Mouse (Mus musculus): Measurements from ENCODE around the gene Igsf10. TPM values are rescaled to one million over a fixed set of nuclear protein-coding genes. Genes with fewer than 3 reads are reported as not detected.
"Not testable (repeated sequence)": the region's sequence is repeated elsewhere in the genome, so short reads cannot be mapped to it uniquely, and the experiment has no call there.

Igsf10 gene
- total RNA-seq (2021) = 1 to 10 TPM; 4.9 to 5.6 TPM
- long read RNA-seq, partial matches to known transcripts = 0 of 2 reads
- long read RNA-seq, other reads (novel, unspliced or antisense) = 2 of 2 reads

DNA sequence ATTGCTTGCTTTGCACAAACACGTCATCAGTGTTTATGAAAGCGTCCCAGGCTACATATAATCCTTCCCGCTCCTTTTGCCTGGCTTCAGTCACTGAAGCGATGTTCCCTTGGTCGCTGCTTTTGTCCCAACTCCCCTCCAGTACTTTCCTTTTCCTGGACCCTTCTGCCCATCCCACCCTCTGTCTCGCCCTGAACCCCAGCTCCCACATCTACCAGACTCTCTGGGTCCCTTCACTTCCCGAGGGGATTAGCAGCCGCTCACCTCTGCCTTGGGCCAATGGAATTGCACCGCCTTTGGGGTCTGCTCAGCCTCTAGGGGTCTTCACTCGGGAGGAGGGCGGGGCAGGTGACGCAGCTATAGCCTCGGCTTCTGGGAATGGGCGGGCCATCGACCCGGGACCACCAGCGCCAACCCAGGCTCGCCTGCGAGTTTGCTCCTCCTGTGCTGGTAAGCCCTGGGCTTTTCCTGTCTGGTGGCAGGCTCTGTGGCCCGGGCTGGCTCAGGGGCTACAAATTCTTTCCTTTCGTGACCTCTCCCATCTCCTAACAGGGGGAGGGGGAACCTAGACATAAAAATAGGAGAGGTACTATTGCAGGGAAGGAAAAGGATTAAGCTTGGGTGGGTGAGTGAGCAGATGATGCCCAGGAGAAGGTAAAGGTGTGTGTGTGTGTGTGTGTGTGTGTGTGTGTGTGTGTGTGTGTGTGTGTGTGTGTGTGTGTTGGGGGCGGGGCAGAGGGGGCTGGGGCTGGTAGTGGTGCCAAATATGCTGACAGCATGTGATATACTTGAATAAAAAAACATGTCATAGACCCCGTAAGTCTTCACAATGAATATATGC, at the start of gene Igsf10:
TSS of gene Igsf10 (minus strand) at position 330 of the 841 bp plus-strand sequence.
- peak; percentile 59 to 68 for DNase-seq (ENCODE audit: low spot score in 2 of 2)

DNA sequence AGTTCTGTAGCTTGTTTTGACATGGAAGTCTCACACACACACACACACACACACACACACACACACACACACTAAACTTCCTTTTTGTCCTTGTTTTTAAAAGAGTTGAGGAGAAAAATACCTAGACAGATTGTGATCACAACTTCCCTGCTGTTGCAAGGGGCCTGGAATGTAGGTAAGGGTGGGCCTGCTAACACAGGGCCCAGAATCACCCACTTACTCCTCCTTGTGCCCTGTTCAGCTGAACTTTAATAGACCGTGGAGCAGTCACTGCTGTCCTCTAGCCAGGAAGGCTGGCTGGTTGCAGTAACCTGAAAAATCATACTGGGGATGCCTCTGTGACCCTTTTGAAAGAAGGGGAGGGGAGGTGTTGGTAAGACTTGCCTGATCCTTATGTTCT, 41.4 kb upstream of the Igsf10 start:
- DNase-seq (ENCODE audit: low spot score in 2 of 2) = no peak

- DNase-seq (ENCODE audit: low spot score in 2 of 2) = no peak
Measured at GRCm38 (mm10) chr3:59385000-59385399, 40.8 kb upstream of the Igsf10 start.

DNA sequence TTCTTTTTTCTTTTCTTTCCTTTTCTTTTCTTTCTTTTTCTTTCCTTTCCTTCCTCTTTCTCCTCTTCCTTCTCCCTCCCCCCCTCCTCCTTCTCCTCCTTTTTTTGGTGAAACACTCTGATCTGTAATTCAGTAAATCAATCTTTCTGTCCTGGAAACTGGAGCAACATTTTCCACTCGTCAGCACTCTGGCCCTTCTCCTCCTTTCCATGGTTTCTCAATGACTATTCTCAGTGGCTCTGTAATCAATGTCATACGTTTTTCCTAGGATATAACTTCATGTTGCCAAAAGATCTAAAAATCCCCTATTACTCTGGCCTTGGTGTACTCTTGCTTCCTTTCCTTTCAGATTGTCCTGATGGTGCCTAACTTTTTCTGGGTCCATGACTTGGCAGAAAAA, 40.1 kb upstream of the Igsf10 start:
- no peak for DNase-seq (ENCODE audit: low spot score in 2 of 2)

DNA sequence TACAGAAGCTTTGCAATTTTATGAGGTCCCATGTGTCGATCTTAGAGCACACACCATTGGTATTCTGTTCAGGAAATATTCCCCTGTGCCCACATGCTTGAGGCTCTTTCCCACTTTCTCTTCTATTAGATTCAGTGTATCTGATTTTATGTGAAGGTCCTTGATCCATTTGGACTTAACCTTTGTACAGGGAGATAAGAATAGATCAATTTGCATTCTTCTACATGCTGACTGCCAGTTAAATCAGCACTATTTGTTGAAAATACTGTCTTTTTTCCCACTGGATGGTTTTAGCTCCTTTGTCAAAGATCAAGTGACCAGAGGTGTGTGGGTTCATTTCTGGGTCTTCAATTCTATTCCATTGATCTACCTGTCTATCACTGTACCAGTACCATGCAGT, 34.6 kb upstream of the Igsf10 start:
- DNase-seq (ENCODE audit: low spot score in 2 of 2) = not testable (repeated sequence)

- DNase-seq (ENCODE audit: low spot score in 2 of 2) = no peak
Measured at GRCm38 (mm10) chr3:59361895-59362294, 17.7 kb upstream of the Igsf10 start.

DNA sequence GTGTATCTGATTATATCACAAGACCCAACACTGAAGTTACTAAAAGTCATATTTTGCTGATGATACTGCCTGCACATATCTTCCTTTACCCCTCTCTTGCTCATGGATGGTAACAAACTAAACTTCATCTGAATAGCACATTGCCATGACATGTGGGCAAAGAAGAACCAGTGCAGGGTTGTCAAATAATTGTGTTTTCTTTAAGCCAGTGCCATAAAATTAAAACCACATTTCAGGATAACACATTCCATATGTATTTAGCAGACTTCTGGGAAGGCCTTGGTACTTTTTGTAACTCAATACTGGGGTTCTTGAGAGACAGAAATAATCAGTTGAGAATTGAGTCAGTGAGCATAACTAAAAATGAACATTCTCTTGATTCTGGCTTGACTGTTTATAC, 15.9 kb upstream of the Igsf10 start:
- DNase-seq (ENCODE audit: low spot score in 2 of 2) = no peak

GRCm38 (mm10) chr3:59354156-59354555, 10.0 kb upstream of the Igsf10 start:
- DNase-seq (ENCODE audit: low spot score in 2 of 2) = no peak

DNA sequence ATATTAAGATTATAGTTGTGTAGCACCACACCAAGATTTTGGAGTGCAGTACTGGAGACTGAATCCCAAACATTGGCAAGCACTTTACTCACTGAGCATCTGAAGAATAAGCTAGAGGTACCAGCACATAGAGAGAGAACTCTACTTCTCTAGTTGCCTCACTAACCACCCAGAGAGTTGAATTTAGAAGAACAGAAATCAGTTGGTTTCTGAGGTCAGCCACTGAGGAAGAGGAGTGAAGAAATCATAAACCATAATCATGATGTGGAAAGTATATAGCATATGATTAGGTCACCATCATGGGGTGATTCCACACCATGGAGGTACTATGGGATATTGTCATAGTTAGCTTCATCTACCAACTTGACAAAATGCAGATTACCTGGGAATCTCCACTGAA, 7.6 kb upstream of the Igsf10 start:
- DNase-seq (ENCODE audit: low spot score in 2 of 2) = no peak

GRCm38 (mm10) chr3:59343026-59343425, 1.2 kb downstream of the Igsf10 start:
- no peak for DNase-seq (ENCODE audit: low spot score in 2 of 2)

GRCm38 (mm10) chr3:59341647-59342427, 2.4 kb downstream of the Igsf10 start:
- DNase-seq (ENCODE audit: low spot score in 2 of 2) = no peak

GRCm38 (mm10) chr3:59328526-59328925, 15.7 kb downstream of the Igsf10 start:
- DNase-seq (ENCODE audit: low spot score in 2 of 2) = no peak

DNA sequence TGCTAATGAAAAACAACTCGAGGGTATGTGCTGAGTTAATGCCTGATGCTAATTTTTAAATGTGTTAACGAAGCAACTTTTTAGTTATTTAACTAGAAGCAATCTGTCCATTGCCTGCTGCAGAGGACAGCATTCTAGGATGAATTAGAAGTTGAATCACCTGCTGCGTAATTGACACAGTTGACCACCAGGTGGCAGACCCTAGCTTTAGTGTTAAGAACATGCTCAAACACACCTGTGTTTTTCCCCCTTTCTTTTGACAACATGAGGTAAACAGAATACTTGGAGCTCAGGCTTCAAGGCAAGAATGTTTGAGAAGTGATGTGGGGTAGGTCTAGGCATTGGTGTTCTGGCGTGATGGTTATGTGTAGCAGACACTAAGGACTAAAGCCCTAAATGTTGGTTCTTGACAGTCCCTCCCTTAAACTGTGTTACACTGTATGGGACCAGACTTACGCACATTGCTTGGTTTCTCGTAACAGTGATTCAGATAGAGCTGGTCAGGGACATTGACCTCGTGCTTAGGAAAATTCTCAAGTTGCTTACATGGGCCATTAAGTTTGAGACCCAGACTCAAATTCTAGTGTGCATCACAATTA, 22.8 kb downstream of the Igsf10 start:
- DNase-seq (ENCODE audit: low spot score in 2 of 2) = peak; percentile 62 to 69

GRCm38 (mm10) chr3:59316077-59316476, 28.1 kb downstream of the Igsf10 start:
- DNase-seq (ENCODE audit: low spot score in 2 of 2) = no peak

DNA sequence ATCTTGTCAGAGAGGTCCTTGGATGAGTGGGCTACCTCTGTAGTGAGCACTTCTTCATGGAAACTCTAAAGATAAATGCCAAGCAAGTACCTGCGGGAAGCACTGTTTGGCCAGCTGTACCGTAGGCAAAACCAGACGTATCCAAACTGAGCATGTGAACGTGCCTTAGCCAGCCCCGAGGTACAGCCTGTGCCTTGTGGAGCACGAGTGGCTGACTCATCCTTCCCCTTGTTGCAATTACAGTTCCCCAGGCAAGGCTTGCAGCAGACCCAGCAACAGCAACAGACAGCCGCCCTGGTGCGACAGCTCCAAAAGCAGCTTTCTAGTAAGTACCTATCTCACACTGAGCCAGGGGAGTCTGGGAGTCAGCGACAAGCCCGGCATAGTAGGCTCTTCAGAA, 31.6 kb downstream of the Igsf10 start:
- peak in 1 of 2 experiments; percentile 20 for DNase-seq (ENCODE audit: low spot score in 2 of 2)

DNA sequence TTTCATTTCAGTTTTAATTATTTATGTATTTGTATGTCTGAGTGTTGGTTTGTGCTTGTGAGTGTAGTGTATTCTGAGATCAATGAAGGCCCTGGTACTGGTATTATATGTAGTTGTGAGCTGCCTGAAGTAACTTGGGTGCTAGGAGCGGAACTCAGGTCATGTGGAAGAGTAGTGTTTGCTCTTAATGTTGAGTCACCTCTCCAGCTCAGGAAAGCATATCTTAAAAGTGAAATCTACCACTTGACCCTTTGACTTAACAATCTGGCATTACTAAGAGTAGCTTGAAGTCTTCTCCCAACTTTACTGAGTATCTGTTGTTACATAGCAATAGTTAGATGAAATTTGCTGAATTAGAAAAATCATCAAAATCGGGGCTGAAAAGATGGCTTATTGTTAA, 38.7 kb downstream of the Igsf10 start:
- DNase-seq (ENCODE audit: low spot score in 2 of 2) = no peak

- DNase-seq (ENCODE audit: low spot score in 2 of 2) = no peak
Measured at GRCm38 (mm10) chr3:59304944-59305343, 39.2 kb downstream of the Igsf10 start.

DNA sequence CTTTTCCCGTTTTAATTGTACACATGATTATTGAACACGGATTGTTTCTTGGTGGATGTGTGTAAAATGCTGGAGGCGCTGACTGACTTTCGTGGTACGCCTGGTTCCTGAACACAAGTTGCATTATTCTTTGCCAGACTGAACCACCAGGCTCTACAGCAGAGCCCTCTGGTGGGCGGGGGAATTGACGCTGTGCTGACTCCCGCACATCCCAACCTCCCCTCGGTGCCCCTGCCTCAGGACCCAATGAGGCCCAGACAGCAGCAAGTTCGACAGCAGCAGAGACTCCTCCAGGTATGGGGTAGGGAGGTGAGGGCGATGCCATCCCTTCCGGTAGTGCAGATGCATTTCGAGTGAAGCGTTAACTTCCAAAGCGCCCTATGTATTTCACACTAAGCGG, 46.5 kb downstream of the Igsf10 start:
- DNase-seq (ENCODE audit: low spot score in 2 of 2) = no peak

GRCm38 (mm10) chr3:59296563-59297130, 47.5 kb downstream of the Igsf10 start:
- DNase-seq (ENCODE audit: low spot score in 2 of 2) = no peak

GRCm38 (mm10) chr3:59295699-59296562, 48.3 kb downstream of the Igsf10 start:
- no peak for DNase-seq (ENCODE audit: low spot score in 2 of 2)

Measured in layer of hippocampus, postnatal 10 days (tissue).